Mouse (Mus musculus): ENCODE results near the gene Pde8b.

The Pde8b gene

DNA sequence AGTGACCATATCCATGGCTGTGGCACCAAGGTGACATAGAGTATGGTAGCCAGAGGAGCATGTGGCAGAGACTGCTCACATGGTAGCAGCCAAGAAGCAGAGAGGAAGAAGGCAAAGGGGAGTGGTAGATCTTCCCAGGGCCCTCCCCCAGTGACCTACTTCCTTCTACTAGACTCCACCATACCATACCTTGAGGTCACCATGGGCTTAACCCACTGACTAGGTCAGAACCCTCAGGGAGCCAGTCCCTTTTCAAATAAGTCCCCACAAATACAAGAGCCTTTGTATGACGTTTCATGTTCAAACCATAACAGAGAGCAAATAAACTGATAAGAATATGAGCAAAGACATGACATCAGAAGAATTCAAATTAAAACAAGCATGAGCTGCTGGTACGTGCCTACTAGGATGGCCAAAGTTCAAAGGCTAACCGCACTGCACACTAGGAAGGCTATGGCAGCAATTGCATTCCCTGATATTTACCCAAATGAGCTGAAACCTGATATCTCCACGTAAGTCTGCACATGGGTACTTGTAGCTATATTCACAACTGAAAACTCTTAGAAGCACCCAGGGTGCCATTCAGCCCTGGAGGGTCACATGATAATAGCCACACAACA, 109.6 kb downstream of the Pde8b start:
- DNase-seq (ENCODE audit: low spot score in 2 of 2), result no peak

DNA sequence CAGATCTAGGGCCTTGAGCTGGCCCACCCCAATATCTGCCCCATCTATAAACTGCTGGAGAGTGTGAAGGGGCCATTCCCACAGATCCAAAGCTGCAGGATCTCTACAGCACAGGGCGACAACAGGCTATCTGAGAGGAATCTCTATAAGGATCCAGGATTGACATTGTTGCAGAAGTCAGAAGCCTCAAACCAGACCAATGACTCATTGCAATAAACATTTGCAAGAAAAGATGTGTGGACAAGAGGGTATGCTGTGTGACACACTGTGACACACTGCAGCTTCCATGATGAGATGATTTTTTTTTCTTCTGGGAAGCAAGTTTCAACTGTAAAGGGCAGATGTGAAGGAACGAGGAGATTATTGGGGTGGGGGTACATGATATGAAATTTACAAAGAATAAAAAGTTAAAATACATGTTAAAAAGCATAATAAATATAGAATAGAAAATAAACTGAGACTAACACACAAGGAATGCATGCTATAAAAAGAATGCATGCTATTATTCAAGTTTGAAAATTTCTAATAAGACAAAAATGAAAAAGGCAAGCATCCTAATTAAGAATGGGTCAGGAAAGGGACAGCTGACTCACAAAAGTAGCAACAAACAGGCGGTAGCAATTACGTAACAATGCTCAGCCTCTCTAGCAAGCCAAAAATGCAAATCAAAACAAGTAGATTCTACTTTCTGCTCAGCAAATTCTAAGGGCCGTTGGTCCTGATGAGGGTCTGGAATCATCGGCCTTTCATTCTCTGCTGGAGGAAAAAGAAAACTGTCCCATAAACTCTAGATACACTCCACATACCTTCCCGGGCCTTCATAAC, 114.6 kb downstream of the Pde8b start:
- no peak for DNase-seq (ENCODE audit: low spot score in 2 of 2)

- no peak for DNase-seq (ENCODE audit: low spot score in 2 of 2)
Observed at GRCm38 (mm10) chr13:95131848-95132247, 118.3 kb downstream of the Pde8b start.

- no peak for DNase-seq (ENCODE audit: low spot score in 2 of 2)
Observed at GRCm38 (mm10) chr13:95131041-95131440, 119.1 kb downstream of the Pde8b start.

- no peak for DNase-seq (ENCODE audit: low spot score in 2 of 2)
Observed at GRCm38 (mm10) chr13:95127288-95127687, 122.8 kb downstream of the Pde8b start.

DNA sequence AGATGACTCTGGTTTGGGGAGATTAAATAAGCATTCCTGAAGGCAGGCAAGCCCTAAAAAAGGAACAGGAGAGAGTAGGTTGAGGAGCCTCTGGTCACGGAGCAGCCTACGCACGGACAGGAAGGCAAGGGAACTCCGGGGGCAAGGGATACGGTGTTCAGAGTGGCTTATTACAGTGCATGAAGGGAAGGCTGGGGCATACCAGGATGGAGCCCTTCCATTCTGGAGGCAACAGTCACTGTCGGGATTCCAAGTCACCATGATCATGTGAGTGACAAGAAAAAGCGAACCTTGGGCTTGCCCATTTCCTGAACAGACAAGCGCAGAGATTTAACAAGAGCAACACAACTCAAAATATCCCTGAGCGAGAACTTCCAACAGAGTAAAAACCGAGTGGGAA, 123.3 kb downstream of the Pde8b start:
- DNase-seq (ENCODE audit: low spot score in 2 of 2), result no peak

DNA sequence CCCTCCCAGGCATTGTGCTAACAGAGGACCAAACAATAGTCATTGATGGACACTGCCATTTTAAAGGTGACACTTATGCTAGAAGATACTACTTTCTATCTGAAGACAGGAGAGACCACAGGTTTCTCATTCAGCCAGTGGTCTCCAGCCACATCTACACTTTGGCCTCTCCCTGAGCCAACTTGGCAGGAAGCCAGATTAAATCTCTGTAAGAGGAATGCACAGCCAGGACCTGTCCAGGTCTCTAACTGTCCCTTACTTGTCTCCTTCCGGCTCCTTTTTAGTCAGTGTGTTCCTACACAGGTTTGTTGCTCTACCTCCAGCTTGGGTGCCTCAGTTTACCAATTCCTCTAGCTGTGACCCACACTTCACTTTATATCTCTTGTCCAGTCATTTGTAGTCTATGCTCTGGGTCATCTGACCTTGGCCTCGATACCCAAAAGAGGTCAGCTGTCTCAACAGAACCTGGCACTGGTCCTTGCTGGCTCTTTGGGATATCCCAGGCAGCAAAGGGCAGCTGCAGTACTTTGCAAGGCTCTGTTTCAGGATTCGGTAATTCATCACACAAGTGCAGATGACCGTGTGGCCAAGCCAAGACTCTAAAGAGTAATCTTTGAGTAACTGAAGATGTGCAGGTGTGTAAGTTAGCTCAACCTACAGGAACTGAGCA, 124.5 kb downstream of the Pde8b start:
- no peak for DNase-seq (ENCODE audit: low spot score in 2 of 2)

DNA sequence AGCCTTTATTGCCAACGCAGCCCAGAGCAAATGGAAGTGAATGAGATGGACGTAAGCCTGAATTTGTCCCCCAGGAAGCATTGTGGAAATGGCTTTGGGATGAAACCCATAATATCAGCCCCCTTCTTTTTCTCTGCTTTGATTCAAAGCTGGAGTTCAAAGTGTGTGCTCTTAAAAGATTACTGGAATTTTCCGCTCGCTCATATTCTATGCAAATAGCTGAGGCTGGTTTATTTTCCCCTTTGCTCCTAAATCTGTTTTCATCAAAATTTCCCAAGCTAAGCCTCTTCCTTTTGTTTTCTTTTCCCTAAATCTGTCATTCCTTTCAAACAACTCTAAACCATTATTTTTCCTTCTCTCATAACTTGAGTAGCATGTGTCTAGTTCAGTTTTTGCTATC, 129.6 kb downstream of the Pde8b start:
- DNase-seq (ENCODE audit: low spot score in 2 of 2), result no peak

- no peak for DNase-seq (ENCODE audit: low spot score in 2 of 2)
Observed at GRCm38 (mm10) chr13:95113763-95114162, 136.4 kb downstream of the Pde8b start.

DNA sequence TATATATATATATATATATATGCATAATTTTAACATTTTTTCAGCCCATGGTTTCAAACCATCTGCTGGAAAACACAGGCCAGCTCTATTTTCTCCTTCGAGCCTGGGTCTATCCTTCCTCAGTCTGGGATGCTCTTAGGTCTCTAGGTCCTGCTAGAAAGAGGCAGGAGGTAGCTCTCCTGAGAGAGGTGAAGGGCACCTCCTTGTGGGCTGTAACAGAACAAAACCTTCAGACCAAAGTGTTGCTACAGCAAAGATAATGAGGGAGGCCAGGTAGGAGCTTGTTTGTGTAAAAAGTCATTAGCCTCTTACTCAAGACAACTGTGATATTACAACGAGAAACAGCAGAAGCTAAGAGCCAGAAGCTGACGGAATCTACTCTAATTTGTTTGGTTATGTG, 140.6 kb downstream of the Pde8b start:
- no peak for DNase-seq (ENCODE audit: low spot score in 2 of 2)

- DNase-seq (ENCODE audit: low spot score in 2 of 2), result no peak
Observed at GRCm38 (mm10) chr13:95108035-95108434, 142.1 kb downstream of the Pde8b start.

DNA sequence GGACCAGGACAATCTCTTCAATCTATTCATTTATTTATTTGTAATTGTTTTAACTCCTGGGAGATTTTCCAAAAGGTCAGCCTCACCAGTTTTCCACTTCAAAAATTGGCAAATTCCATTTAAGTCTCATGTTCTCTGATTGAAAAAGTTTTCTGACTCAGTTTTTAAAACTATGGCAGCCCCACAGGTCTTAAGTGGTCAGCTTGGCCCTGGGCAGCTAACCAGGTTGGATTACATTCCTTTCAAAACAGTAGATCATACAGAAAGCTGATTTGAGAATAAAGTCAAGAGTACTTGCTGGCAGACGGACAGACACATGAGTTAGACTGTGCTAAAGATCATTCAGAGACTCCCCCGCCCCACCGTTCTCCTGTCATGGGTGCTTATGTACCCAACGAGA, 145.3 kb downstream of the Pde8b start:
- no peak for DNase-seq (ENCODE audit: low spot score in 2 of 2)

- no peak for DNase-seq (ENCODE audit: low spot score in 2 of 2)
Observed at GRCm38 (mm10) chr13:95102985-95103590, 147.0 kb downstream of the Pde8b start.

GRCm38 (mm10) chr13:95101315-95101714, 148.8 kb downstream of the Pde8b start:
- DNase-seq (ENCODE audit: low spot score in 2 of 2), result no peak

GRCm38 (mm10) chr13:95098931-95099720, 151.0 kb downstream of the Pde8b start:
- no peak for DNase-seq (ENCODE audit: low spot score in 2 of 2)

DNA sequence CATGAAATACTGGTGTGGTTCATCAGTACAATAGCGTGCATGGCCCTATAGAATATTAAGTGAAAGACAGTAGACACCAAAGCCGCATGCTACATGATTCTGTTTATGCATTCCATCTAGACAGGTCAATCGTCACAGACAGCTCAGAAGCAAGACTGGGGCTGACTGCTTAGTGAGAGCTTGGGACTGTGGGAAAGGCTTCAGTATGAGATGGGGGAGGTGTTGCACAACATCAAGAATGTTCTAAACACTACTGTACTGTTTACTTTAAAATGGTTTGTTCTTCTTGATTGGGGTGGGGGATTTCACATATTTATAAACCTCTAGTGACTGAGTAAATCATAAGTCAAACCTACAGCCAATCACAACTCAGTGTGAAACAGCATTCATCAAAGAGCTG, 153.5 kb downstream of the Pde8b start:
- DNase-seq (ENCODE audit: low spot score in 2 of 2), result no peak

DNA sequence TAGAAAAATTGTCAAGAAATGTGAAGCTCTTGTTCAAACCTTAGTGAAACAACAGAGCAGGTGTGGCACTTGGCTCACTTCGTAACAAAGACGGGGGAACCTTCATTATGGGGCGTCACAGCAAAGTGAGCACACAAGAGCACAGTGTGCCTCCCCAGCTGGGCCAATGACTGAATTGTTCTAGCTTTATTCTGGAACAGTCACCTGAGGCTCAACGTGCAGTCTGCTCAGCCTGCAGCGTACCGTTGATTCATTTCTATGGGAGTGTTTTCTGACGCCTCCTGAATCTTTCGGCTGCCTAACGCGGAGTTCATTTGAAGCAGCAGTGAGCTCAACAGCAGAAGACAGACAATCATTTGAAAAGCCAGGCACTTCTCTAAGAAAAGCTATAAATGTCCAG, 154.3 kb downstream of the Pde8b start:
- peak in 1 of 2 experiments; percentile 42 for DNase-seq (ENCODE audit: low spot score in 2 of 2)

DNA sequence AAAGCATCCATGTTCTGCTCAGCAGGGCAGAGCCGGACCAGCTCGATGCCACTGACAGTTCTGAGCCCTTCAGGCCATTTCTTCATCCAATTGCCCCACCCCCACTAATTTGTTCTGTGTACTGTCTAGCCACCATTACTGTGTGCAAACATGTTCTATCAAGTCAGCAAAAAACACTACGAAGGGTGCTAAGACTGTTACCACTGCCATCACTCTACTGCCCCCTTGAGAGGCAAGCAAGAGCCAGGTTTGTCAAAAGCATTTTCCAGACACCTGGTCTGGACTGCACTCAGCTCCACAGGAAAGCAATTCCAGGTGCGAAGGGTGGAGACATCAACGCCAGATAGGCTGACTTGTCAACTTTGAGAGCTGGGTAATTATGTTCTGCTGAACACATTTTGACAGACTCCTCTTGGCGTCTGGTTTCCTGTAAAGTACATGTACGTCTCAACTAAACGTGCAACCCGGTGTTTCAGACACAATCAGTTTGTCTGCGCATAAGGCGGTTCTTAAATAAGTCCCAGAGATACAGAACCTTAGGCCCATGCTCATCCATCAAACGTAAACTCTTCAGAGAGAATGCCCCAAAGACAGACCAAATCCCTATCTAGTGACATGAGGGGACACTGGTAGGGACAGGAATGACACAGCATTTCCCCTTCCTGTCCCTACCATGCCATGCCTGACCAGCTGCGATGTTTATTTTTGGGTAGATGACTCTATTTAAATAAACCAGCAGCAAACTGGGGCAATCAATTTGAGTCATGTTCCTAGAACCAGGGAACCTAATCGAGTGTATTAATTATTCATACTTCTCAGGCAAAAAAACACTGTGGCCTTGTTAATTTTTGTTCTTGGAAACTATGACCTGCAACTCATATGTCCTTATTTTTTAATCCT, 158.3 kb downstream of the Pde8b start:
- DNase-seq (ENCODE audit: low spot score in 2 of 2), result no peak

DNA sequence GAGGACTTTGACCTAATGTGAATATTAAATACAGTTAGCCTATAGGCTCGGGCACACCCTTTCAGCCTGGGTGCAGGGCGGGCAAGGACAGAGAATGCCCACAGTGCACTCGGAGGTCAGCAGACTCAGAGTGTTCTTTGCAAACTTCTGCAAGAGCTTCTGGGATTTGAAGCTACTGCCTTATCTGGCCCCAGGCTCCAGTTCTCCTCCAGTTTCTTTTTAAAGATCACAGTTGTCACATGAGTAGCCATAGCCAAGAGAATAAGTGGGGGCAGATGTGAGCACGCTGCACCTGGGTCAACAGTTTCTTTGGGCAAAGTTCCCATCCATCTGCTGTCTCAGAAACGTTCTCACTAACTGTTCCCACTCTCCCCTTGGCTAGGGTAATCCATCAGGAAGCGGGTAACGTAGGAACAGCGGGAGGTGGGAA, 162.8 kb downstream of the Pde8b start:
- peak in 1 of 2 experiments; percentile 47 for DNase-seq (ENCODE audit: low spot score in 2 of 2)

DNA sequence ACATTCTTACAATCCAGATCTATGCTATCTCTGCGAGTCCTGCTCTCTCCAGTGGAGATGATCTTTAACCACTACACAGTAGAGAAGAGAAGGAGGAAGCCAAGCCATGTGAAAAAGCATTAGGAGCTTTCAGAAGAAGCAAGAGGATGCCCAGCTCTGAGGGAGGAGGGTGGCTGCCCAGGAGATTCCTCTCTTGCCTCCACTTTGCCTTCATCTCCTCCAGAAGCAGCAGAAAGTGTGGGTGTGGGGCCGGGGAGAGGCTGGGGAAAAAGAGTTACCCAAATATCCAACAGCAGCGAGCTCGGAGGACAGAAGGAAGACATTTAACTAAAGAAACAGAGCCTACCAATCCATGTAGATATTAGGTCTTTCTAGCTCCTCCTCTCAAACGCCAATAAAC, 164.1 kb downstream of the Pde8b start:
- DNase-seq (ENCODE audit: low spot score in 2 of 2), result no peak

GRCm38 (mm10) chr13:95082611-95083010, 167.5 kb downstream of the Pde8b start:
- DNase-seq (ENCODE audit: low spot score in 2 of 2), result no peak
